Mouse (Mus musculus) hindbrain, embryonic 12.5 days (tissue): ENCODE results near the gene Dut. TPM values are rescaled to one million over a fixed set of nuclear protein-coding genes. Genes with fewer than 3 reads are reported as not detected.

Experiments used
- polyA plus RNA-seq: library from polyadenylated mRNA; unstranded; fragments of >200 nt; fragmentation: Nextera tagmentation; extraction: Ambion mirVana; gene quantifications from 2 replicates; pipeline ENCODE4 v1.2.1, GENCODE M21; 2016

Dut gene
- polyA plus RNA-seq, 1 experiment from 2014 or later, result 107 TPM

Other genes starting within 250 kb of the Dut start
- 3.8 and 4.8 TPM in 2 replicates for gene Slc24a5, start 179.1 kb upstream of the Dut start, polyA plus RNA-seq
- gene Myef2, start 123.5 kb upstream of the Dut start, polyA plus RNA-seq, result 229 and 255 TPM in 2 replicates
- gene Ctxn2, start 110.5 kb upstream of the Dut start, polyA plus RNA-seq, result 0.41 and 0.61 TPM in 2 replicates
- gene Slc12a1, start 94.7 kb upstream of the Dut start, polyA plus RNA-seq, result 0.05 and 0.19 TPM in 2 replicates